Mouse (Mus musculus): ENCODE data around the gene Gm17689.

- TF ChIP-seq CTCF (conservative IDR thresholded peaks at IDR 0.05 in 1 of 2, IDR thresholded peaks at IDR 0.05 in 1 of 2; ENCODE audit: low read depth in 2 of 2, low read length in 2 of 2) (no peak), USF1 (IDR thresholded peaks at IDR 0.05; ENCODE audit: low read depth, low read length) (no peak), POLR2A (IDR thresholded peaks at IDR 0.05; ENCODE audit: low read depth, low read length) (no peak), ZC3H11A (IDR thresholded peaks at IDR 0.05; ENCODE audit: low read depth, low read length) (no peak), ZNF384 (IDR thresholded peaks at IDR 0.05; ENCODE audit: low read depth, low read length) (no peak), JUN (IDR thresholded peaks at IDR 0.05; ENCODE audit: insufficient read depth, low read depth, low read length) (no peak), TCF12 (IDR thresholded peaks at IDR 0.05; ENCODE audit: low read depth, low read length) (no peak)
These were observed at the start of gene Gm17689 for GRCm38 (mm10) chr9:36582535-36582934.
